Mouse (Mus musculus) liver, embryonic 16.5 days (tissue): Measurements from ENCODE around the gene Tmem231. TPM values are rescaled to one million over a fixed set of nuclear protein-coding genes. Genes with fewer than 3 reads are reported as not detected.

Experiments
- ATAC-seq: fragments of 200-750 bp; cut with Nextera tagmentation; 2 replicates; pipeline ENCODE4 v1.8.0; 2017; ENCODE audit warnings: low read depth, mild to moderate bottlenecking, moderate number of reproducible peaks, moderate library complexity
- H3K27ac ChIP-seq: fragments of 300-500 bp; sonication (generic); 2 replicates; pipeline ENCODE4 v1.5.1; 2014; ENCODE audit warnings: mild to moderate bottlenecking, low read length
- H3K27me3 ChIP-seq: fragments of 300-500 bp; sonication (generic); 2 replicates; pipeline ENCODE4 v1.6.1; 2014; ENCODE audit warnings: low read depth, low read length, mixed read lengths; ENCODE audit not compliant: control insufficient read depth, insufficient read depth
- H3K36me3 ChIP-seq: fragments of 300-500 bp; sonication (generic); 2 replicates; pipeline ENCODE4 v1.6.1; 2014; ENCODE audit warnings: mild to moderate bottlenecking; ENCODE audit not compliant: control insufficient read depth, insufficient read depth
- H3K4me1 ChIP-seq: fragments of 300-500 bp; sonication (generic); 2 replicates; pipeline ENCODE4 v1.6.1; 2014; ENCODE audit warnings: low read depth, low read length, mixed read lengths; ENCODE audit not compliant: control insufficient read depth
- H3K4me2 ChIP-seq: fragments of 300-500 bp; sonication (generic); 2 replicates; pipeline ENCODE4 v1.6.1; 2014; ENCODE audit warnings: low read depth, low read length, mixed read lengths
- H3K4me3 ChIP-seq: fragments of 300-500 bp; sonication (generic); 2 replicates; pipeline ENCODE4 v1.5.1; 2014; ENCODE audit warnings: low read depth, mild to moderate bottlenecking, low read length
- H3K9ac ChIP-seq: fragments of 300-500 bp; sonication (generic); 2 replicates; pipeline ENCODE4 v1.6.1; 2014; ENCODE audit warnings: low read depth, low read length
- H3K9me3 ChIP-seq: fragments of 300-500 bp; sonication (generic); replicated peaks from 2 replicates; pipeline ENCODE4 v1.6.1; 2016; ENCODE audit warnings: low read length; ENCODE audit not compliant: control insufficient read depth
- WGBS: fragments of 180-500 bp; shearing (Covaris S2); extraction: QIAGEN DNeasy Blood & Tissue Kit; methylation state at CpG from one replicate; pipeline ENCODE4 v1.1.7; 2014; ENCODE audit not compliant: insufficient replicate concordance; 5-methylcytosine and 5-hydroxymethylcytosine counted together
- polyA plus RNA-seq: library from polyadenylated mRNA; unstranded; fragments of >200 nt; fragmentation: Nextera tagmentation; extraction: Ambion mirVana; gene quantifications from 2 replicates; pipeline ENCODE4 v1.2.1, GENCODE M21; 2015

The Tmem231 gene
- polyA plus RNA-seq, 1 experiment from 2014 or later, result 1.8 TPM

DNA sequence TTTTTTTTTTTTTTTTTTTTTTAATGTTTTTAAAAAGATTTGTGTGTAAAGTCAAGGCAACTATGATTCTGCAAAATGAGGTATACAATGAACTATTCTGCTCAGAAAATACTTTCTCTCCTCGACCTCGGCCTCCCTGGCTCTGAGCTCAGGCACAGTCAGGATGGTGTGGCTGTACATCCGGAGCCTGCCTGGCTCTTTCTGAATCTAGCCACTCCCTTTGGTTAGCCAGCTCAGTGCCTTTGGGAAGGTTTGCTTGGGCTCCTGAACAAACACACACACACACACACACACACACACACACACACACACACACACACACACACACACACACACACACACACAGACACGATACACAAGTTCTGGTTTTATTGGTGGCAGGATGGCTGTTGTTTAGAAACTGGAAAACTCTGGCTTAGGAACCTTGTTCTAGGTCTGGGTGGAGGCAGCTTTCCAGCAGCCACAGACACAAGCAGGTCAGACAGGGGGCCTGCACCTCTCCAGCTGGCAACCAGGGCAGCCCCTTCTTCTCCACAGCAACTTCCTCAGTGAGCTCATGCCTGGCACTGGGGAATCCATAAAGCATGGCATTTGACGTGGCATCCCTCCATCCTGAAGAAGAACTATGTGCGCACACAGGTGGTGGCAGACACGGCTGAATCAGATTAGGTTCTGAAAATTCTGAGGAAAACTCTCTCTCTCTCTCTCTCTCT lies 31.3 kb upstream of the Tmem231 start:
- no peak overlapping the region for H3K4me3 ChIP-seq
- no peak for ATAC-seq
- H3K4me2 ChIP-seq, result no peak overlapping the region
- no peaks in the 10 kb centered on the region for H3K36me3 ChIP-seq
- H3K27me3 ChIP-seq, result no peaks in the 10 kb centered on the region
- no peaks in the 10 kb centered on the region; the same call in 1 of the 2 replicates for H3K4me1 ChIP-seq
- H3K27ac ChIP-seq, result no peak overlapping the region
- no peak overlapping the region for H3K9ac ChIP-seq
- WGBS, result 65% methylated on average over 7 of the region's 7 CpGs
- no peaks in the 10 kb centered on the region for H3K9me3 ChIP-seq

DNA sequence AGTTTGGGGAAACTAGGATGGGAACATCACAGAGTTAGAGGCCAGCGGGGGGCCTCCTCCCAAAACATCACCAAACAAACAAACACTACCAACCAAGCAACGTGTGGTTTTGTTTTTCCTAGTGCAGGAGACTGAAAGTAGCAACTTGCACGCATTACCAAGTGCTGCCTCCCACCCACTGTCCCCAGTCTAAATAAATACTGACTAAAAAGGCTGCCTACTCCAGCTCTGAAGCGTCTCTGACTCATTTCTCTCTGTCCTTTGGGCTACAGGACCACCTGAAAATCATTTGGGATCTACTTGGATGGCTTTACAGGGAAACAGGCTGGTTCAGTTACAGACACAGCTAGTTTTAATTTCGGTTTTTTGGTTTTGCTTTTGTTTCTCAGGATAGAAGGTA lies 30.7 kb upstream of the Tmem231 start:
- H3K9ac ChIP-seq, result no peak overlapping the region
- WGBS, result 58% methylated on average over 5 of the region's 5 CpGs
- ATAC-seq, result no peak

DNA sequence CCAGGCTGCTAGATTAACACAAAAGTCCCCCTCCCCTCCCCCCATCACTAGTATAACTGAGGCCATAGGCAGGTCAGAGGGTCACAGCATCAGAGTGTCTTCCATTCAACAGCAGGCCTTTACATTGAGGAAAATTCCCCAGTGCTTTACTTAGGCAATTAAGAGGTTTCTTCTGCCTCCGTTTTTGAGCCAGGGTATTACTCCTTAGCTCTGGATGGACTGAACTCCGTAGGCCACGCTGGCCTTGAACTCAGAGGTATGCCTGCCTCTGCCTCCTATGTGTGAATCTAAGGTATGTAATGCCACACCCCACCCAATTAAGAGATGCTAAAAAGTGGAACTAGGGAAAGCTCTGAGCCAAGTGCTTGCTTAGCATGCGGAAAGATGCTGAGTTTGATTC lies 29.9 kb upstream of the Tmem231 start:
- H3K9me3 ChIP-seq, result no peaks in the 10 kb centered on the region
- no peak overlapping the region for H3K27ac ChIP-seq
- no peak overlapping the region for H3K4me3 ChIP-seq
- 85% methylated on average over 4 of the region's 4 CpGs for WGBS
- ATAC-seq, result no peak
- no peaks in the 10 kb centered on the region; the same call in 1 of the 2 replicates for H3K36me3 ChIP-seq
- no peak overlapping the region for H3K9ac ChIP-seq
- H3K4me2 ChIP-seq, result no peak overlapping the region
- no peaks in the 10 kb centered on the region; the same call in 1 of the 2 replicates for H3K4me1 ChIP-seq
- no peaks in the 10 kb centered on the region for H3K27me3 ChIP-seq

More for the DNA sequence above, 30.7 kb upstream of the Tmem231 start:
- H3K4me1 ChIP-seq, result no peaks in the 10 kb centered on the region; the same call in 1 of the 2 replicates
- H3K4me3 ChIP-seq, result no peak overlapping the region
- H3K36me3 ChIP-seq, result no peaks in the 10 kb centered on the region; the same call in 1 of the 2 replicates
- no peaks in the 10 kb centered on the region for H3K27me3 ChIP-seq
- no peaks in the 10 kb centered on the region for H3K9me3 ChIP-seq
- no peak overlapping the region for H3K4me2 ChIP-seq
- H3K27ac ChIP-seq, result no peak overlapping the region

DNA sequence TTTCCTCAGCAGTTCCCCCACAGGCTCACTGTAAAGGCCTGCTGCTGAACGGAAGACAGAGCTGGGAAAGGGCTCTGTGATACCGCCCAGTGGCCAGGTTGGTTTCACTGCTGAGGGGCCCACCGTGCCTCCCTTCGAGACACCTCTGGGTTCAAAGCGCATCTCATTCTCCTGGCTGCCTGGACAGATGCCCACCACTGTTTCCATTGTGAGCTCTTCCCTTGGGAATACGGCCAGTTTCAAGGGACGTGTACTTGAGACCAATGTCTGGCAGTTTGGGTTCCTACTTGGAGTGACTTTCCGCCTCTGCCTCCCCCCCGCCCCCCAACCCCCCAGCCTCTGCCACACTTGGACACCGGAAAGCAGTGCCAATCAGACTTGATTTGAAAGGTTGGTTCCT lies 29.4 kb upstream of the Tmem231 start:
- no peak overlapping the region for H3K4me2 ChIP-seq
- no peak for ATAC-seq
- no peaks in the 10 kb centered on the region; the same call in 1 of the 2 replicates for H3K4me1 ChIP-seq
- no peak overlapping the region for H3K9ac ChIP-seq
- no peaks in the 10 kb centered on the region for H3K27me3 ChIP-seq
- WGBS, result 78% methylated on average over 10 of the region's 10 CpGs
- no peak overlapping the region for H3K27ac ChIP-seq
- H3K36me3 ChIP-seq, result no peaks in the 10 kb centered on the region; the same call in 1 of the 2 replicates
- no peak overlapping the region for H3K4me3 ChIP-seq
- H3K9me3 ChIP-seq, result no peaks in the 10 kb centered on the region

DNA sequence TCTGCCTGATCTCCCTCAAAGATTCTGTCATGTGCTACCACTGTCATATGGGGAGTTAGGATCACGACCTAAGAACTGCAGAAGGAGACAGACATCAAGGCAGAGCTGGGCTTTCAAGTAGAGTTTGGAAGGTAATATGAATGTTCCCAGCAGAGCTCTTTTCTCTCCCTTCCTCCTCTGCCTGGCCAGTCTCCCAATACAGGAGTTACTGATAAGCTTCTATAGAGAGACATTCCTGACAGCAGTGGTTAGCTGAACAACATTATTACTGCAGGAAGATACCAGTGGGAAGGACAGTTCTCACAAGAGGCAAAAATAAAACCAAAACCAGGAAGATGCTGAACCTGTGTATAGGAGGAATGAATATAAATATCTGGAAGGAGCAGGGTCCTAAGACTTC lies 28.9 kb upstream of the Tmem231 start:
- WGBS, result 56% methylated on average over 1 of the region's 1 CpGs
- H3K9ac ChIP-seq, result no peak overlapping the region
- ATAC-seq, result no peak
- no peaks in the 10 kb centered on the region for H3K9me3 ChIP-seq
- H3K36me3 ChIP-seq, result no peaks in the 10 kb centered on the region; the same call in 1 of the 2 replicates
- no peak overlapping the region for H3K4me2 ChIP-seq
- H3K27ac ChIP-seq, result no peak overlapping the region
- no peak overlapping the region for H3K4me3 ChIP-seq
- no peaks in the 10 kb centered on the region for H3K27me3 ChIP-seq
- no peaks in the 10 kb centered on the region for H3K4me1 ChIP-seq

DNA sequence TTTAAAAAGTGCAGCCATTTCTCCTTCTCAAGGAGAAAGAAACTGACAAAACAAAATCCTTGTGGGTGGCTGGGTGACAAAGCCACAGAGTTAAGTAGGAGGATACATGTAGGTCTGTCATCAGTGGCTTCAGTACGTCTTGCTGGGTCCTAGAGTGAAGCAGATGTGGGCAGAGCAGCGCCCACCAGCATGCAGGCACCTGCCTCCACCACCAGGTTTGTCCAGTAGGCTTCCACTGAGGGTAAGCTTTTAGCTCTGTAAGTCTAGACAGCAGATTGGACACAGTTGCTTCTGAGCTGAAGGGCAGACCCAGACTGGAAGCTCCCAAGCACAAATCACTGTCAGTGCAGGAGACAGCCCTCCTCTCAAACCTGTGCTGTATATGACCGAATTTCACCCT lies 27.6 kb upstream of the Tmem231 start:
- WGBS, result 70% methylated on average over 3 of the region's 3 CpGs
- peaks cover 9% of the 10 kb centered on the region for H3K36me3 ChIP-seq
- no peak overlapping the region for H3K27ac ChIP-seq
- H3K9me3 ChIP-seq, result no peaks in the 10 kb centered on the region
- H3K27me3 ChIP-seq, result no peaks in the 10 kb centered on the region
- H3K4me2 ChIP-seq, result no peak overlapping the region
- no peak overlapping the region for H3K9ac ChIP-seq
- H3K4me3 ChIP-seq, result no peak overlapping the region
- ATAC-seq, result no peak
- H3K4me1 ChIP-seq, result no peaks in the 10 kb centered on the region

DNA sequence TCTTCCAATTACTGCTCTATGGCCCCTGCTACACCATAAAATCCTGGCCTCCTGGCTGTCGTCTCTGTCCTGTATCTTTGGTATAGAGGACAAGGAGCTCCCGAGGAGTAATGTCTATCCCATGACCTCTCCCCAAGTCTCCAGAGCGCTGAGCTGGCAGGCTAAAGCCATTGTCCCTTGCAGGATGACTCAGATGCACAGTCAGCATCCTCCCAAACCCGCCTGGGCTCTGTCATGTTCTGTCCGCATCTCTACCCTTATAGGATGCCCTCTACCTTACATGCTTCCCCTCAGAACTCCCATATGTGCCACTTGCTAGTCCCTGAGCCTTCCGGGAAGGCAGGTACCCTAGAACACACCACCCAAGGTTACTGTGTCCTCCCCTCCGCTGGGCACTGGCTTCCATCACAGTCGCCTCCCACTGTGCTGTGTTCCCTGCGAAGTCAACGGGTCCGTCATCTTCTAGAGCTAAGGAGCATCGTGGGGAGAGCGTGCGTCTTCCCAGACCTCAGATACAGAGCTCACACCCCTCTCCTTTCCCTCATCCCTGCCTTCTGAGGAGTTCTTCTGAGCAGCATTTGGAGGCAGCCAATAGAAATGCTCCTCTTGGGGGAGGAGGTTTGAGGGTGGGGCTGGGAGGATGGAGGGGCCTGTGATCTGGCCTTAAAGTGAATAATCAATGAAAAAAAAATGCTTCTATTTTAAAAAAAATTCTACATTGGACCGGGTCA lies 27.1 kb upstream of the Tmem231 start:
- ATAC-seq, result no peak
- H3K4me1 ChIP-seq, result no peaks in the 10 kb centered on the region
- H3K36me3 ChIP-seq, result peaks cover 10% of the 10 kb centered on the region
- no peak overlapping the region for H3K27ac ChIP-seq
- H3K9ac ChIP-seq, result no peak overlapping the region
- no peak overlapping the region for H3K4me2 ChIP-seq
- H3K9me3 ChIP-seq, result no peaks in the 10 kb centered on the region
- 65% methylated on average over 15 of the region's 15 CpGs for WGBS
- no peaks in the 10 kb centered on the region for H3K27me3 ChIP-seq
- no peak overlapping the region for H3K4me3 ChIP-seq

DNA sequence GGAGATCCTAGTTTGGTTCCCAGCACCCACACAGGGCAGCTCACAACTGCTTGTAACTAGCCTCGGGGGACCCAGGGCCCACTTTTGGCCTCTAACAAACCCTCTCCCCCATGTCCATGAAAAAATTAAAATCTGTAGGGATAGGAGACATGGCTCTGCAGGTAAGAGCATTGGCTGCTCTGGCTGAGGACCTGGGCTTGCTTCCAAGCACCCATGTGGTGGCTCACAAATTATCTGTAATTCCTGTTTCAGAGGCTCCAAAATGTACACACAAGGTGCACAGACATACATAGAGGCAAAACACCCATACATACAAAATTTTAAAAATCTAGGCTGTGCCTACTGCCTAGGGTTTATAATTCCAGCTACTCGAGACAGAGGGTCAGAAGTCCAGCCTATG lies 23.6 kb upstream of the Tmem231 start:
- no peak overlapping the region for H3K4me3 ChIP-seq
- H3K27ac ChIP-seq, result no peak overlapping the region
- ATAC-seq, result no peak
- no peaks in the 10 kb centered on the region for H3K4me1 ChIP-seq
- no peaks in the 10 kb centered on the region for H3K27me3 ChIP-seq
- no peak overlapping the region for H3K4me2 ChIP-seq
- WGBS, result 73% methylated on average over 2 of the region's 2 CpGs
- H3K36me3 ChIP-seq, result peaks cover 26% of the 10 kb centered on the region
- H3K9ac ChIP-seq, result no peak overlapping the region
- no peaks in the 10 kb centered on the region for H3K9me3 ChIP-seq

DNA sequence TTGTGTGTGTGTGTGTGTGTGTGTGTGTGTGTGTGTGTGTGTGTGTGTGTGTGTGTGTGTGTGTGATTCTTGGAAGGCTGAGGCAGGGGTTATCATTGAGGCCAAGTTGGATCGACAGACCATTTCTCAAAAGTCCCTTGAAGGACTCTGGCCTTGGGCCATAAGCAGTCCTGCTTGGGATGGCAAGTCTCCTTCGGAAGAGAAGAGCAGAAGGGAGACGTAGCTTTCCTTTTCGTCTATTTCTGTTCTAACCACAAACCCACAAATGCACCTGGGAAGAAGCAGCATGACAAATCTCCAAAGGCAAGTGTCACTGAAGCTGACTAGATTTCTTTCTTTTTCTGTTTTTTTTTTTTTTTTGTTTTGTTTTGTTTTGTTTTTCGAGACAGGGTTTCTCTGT lies 22.2 kb upstream of the Tmem231 start:
- no peaks in the 10 kb centered on the region for H3K4me1 ChIP-seq

More for the DNA sequence above, 22.2 kb upstream of the Tmem231 start:
- Histone ChIP-seq H3K27me3 (no peaks in the 10 kb centered on the region), H3K4me2 (no peak overlapping the region), H3K27ac (no peak overlapping the region), H3K9me3 (no peaks in the 10 kb centered on the region), H3K36me3 (peaks cover 30% of the 10 kb centered on the region), H3K4me3 (no peak overlapping the region), H3K9ac (no peak overlapping the region)
- 74% methylated on average over 5 of the region's 5 CpGs for whole genome bisulfite sequencing
- ATAC-seq, result no peak
